Mouse (Mus musculus): Measurements from ENCODE around the gene Lrrc4.

DNA sequence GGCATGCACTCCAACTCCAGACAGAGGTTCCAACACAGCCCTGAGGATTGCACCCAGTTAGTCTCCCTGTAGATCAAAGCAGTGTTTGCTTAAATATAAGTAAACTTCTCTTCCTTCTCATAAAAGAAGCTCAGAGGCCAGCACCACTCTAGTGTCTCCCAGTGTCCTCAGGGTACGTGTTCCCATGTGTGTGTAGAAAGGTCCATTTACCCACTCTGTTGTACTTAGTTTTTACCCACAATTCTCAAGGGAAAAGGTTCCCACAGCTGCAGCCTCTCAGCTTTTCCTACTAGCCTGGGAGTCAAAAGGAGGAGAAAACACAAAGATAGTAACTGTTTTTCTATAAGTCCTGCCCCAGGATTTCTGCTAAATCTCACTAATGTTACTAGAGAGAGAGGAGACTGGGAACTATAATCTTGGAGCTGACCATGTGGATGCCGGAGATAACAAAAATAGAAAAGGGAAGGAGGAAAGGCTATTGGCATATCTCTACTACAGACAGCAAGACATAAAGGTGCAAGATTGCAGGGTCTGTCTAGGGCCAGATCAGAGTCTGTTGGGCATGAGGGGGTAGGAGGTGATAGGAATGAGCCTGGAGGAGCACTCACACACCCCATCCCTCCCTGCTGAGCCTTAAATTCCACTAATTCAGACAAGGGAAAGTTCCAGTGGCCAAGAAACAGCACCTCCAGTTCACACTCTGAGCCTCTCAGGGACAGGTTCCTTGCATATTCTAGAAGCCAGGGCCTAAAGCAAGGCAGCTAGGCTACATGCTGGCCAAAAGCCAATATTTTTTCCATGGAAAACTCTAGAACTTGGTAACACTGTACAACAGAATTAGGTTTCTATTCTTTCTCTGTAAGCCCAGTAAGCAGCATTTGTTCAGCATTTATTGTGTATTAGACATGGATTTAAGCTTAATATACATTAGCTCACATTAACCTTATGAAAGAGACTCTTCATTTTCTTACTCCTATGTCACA lies 25.9 kb upstream of the Lrrc4 start:
- no peak for TF ChIP-seq CTCF (IDR thresholded peaks at IDR 0.05; ENCODE audit: borderline replicate concordance, insufficient read depth, low read depth, low read length)
- no peak for TF ChIP-seq POLR2A (IDR thresholded peaks at IDR 0.05; ENCODE audit: borderline replicate concordance, insufficient read depth, low read length)

Data from cerebellum, adult 2 months (tissue).